Mouse (Mus musculus) cerebellum, postnatal 14 days (tissue): Measurements from ENCODE around the gene Olfr1434.
"Not testable (repeated sequence)": the region's sequence is repeated elsewhere in the genome, so short reads cannot be mapped to it uniquely, and the experiment has no call there.

Experiments used
- DNase-seq, 2 experiments: peaks; one replicate each; pipeline ENCODE4 v3.0.0; 2021; ENCODE audit warnings: mixed read lengths in 2 of 2

The Olfr1434 gene

GRCm38 (mm10) chr19:12279554-12279953, at the start of gene Olfr1434:
Gene Olfr1434 (plus strand): TSS chr19:12279854.
- no peak for DNase-seq

- not testable (repeated sequence) for DNase-seq
Measured at GRCm38 (mm10) chr19:12232496-12232895, 47.2 kb upstream of the Olfr1434 start, which contains the start of gene Olfr1432. Gene Olfr1432 (minus strand): TSS chr19:12232596.

- no peak for DNase-seq
Measured at GRCm38 (mm10) chr19:12241559-12241958, 38.1 kb upstream of the Olfr1434 start, which contains the start of gene Olfr262. Gene Olfr262 (minus strand): TSS chr19:12241659.

- DNase-seq = no peak
Measured at GRCm38 (mm10) chr19:12260732-12261131, 18.9 kb upstream of the Olfr1434 start, which contains the start of gene Olfr235. Gene Olfr235 (plus strand): TSS chr19:12261032.

GRCm38 (mm10) chr19:12292979-12293378, 13.3 kb downstream of the Olfr1434 start:
- no peak for DNase-seq

GRCm38 (mm10) chr19:12299030-12299429, 19.4 kb downstream of the Olfr1434 start, which contains the start of gene Olfr1436:
Gene Olfr1436 (minus strand): TSS chr19:12299130.
- DNase-seq = not testable (repeated sequence)

GRCm38 (mm10) chr19:12325001-12325400, 45.3 kb downstream of the Olfr1434 start, which contains the start of gene Olfr1437:
Gene Olfr1437 (minus strand): TSS chr19:12325101.
- no peak for DNase-seq
